Mouse (Mus musculus): Measurements from ENCODE around the gene Pcbp3.

DNA sequence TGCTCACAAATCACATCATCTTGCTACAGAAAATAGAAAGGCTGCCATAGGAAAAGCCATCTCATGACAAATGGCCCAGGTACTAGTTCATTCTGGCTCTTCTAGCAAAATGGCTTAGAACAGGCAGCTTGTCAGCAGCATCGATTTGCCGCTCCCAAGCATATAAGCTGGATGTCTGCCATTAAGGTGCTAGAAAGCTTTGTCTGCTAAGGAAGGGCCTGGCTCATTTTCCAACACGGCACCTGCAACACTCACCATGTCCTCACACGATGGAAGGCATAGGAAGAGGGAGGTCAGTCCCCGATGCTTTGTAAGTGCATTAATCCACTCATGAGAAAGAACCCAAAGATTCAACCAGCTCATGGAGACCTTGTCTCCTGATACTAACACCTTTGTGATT is 182.5 kb downstream of the Pcbp3 start:
- TF ChIP-seq CTCF (IDR thresholded peaks at IDR 0.05; ENCODE audit: low read depth, low read length), result no peak
- no peak for TF ChIP-seq POLR2A (IDR thresholded peaks at IDR 0.05; ENCODE audit: extremely low read depth, insufficient read depth, low read length)
